Mouse (Mus musculus) left cerebral cortex, postnatal 36 days (tissue): ENCODE measurements at regions not wholly inside any gene's neighbourhood (a gene's known extent, or its start where the extent isn't known, plus 50 kb on each side); places are given as distances from the start of the nearest gene placed in this dataset.
A peak's percentile ranks its signal among the peaks of the same experiment; 100 is the strongest.

ENCODE experiments used
- DNase-seq, 2 experiments: peaks; one replicate each; pipeline ENCODE4 v3.0.0; 2021 to 2022; ENCODE audit warnings: low spot score in 2 of 2, mixed read lengths in 1 of 2
- intact Hi-C: fragments of 180-260 bp; cut with DNase I; formaldehyde crosslinking; loops from one replicate; pipeline ENCODE4 v1.15.1; 2025

DNA sequence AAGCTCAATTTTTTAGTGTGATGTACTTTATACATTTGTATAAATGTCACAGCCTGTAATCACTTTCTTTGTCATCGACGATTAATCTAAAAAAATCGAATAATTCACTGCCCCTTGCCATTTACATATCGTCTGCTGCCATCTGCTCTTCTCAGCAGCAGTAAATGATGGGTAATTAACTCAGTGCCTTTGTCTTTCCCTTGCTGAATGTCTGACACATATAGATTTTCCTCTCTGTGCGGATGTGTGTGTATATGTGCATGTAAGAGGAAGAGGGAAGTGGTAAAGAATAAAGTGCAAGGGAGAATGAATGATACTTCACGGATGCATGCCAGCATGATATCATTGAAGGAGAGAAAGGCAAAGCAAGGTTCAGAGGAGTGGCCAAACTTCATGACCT is 814.3 kb upstream of the Gm5150 start:
- intact Hi-C loops = no loop called here

DNA sequence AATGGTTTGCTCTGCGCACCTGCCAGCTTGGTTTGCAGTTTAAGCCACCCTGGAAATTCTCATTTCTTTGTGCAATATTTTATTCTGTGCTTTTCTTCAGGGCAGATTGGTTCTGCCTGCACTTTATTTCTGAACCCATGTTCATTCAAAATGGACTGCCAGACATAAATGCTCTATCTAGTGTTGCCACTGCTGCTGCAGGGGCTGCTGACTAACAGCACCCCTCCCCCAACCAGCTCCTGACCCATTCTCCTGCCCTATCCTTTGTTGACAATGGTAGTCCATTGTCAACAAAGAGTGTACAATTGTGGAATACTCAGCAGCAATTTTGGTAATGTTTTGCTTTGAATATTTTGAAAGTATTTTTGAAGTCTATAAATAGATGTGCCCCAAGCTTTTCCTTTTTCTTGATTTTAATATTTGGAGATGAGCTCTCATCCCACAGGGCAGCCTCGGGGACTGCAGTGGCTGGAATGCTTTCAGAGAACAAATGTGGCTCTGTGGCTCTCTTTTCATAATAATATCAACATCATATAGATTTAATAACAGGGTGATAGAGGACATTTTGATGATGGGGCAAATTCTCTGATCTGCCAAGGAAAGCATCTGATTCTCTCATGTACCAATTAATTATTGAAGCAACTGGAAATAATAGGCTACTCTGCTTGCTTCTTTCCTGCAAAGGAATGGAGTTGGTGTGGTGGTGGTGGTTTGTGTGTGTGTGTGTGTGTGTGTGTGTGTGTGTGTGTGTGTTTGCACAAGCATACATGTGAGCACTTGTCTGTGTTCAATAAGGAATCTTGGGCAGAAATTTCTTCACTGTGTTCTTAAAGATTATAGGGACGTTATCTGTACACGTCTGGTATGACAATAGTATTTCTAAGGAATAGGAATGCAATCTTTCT is 813.2 kb upstream of the Gm5150 start:
- intact Hi-C loops = loop anchor here (2.0 to 10.0 kb wide), 5 partner anchors 121 to 1005 kb away; no protein-coding TSS in a partner anchor
- no peak for DNase-seq

More for the DNA sequence above, 814.3 kb upstream of the Gm5150 start:
- DNase-seq = no peak

GRCm38 (mm10) chr3:16816814-16817213 is 810.6 kb upstream of the Gm5150 start:
- DNase-seq = no peak
- intact Hi-C loops = loop anchor here (2.0 to 10.0 kb wide), 5 partner anchors 350 to 1008 kb away; no protein-coding TSS in a partner anchor

DNA sequence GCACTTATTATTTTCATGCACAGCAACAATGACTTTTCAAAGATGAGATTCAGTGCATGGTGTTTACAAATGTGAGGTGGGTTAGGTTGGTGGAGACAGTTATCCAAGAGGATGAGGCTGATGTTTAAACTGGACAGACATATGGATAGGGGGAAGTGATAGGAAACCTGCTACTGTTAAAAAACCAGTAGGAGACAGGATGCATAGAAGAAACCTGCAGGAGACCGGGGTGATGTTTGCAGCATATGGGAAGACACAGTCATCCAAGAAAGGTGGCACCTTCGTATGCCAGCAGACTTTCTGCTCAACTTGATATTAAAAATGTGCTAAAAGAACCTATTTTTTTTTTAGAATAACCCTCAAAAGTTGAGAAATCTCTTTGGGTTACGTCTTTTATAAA is 809.9 kb upstream of the Gm5150 start:
- peak; percentile 8 for DNase-seq
- intact Hi-C loops = loop anchor here (2.0 to 10.0 kb wide), 5 partner anchors 349 to 1009 kb away; no protein-coding TSS in a partner anchor

DNA sequence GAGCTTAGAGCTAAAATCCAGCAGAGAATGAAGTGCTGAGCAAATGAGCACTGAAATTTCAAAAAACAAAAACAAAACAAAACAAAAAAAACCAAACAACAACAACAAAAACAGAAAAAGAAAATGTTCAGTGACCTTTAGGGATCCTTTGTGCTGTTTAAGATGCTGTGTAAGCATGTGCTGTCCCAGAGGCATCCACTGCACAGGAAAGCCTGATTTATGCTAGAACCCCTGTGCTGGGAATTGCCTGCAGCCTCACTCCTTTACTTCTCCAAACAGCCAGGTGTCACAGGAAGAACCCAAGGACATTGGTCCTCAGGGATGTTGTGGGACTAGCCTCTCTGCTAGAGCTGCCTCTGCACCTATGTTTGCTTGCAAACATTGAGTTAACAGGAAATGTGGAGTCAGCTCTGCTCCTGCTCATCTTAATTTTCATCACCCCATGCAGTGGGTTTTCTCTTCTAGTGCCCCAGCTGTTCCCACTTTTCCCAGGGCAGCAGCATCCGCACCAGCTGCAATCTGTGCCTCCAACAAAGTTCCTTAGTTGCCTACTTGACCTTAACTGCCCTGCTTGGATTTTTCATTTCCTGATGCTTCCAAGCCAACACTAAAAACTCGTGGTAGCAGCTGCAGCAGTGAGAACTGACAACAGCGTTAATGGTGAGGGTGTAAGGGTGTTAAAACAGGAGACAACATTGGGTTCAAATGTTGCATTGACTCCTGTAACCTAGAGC is 804.8 kb upstream of the Gm5150 start:
- no peak for DNase-seq
- intact Hi-C loops = loop anchor here (10.0 kb wide), 2 partner anchors 814 to 1014 kb away; no protein-coding TSS in a partner anchor

DNA sequence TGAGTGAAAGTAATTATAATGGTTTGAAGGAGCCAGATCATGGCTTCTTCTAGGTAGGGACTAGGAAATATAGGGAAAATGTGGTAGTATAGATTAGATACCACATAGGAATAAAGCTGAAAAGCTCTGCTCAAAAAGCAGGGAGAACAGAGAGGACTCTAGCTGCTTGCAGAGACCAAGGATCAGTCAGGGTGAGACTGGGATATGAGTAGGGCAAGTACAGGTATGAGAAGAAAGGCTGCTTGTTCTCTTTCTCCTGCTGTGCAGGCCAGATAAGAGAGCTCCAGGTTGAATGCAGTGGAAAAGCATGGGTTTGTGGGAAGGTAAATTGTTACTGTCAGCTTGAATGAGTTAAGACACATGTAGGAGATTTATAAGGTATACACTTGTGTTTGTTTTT is 797.4 kb upstream of the Gm5150 start:
- intact Hi-C loops = no loop called here
- DNase-seq = no peak
